Mouse (Mus musculus) ES-Bruce4 (cell line): ENCODE measurements at regions not wholly inside any gene's neighbourhood (a gene's known extent, or its start where the extent isn't known, plus 50 kb on each side); places are given as distances from the start of the nearest gene placed in this dataset.

ENCODE experiments used
- CTCF ChIP-seq: IDR thresholded peaks from one replicate; pipeline ENCODE4 v1.8.1; 2011; ENCODE audit warnings: low read depth, low read length
- EP300 ChIP-seq: IDR thresholded peaks from 2 replicates; pipeline ENCODE4 v1.6.1; 2011; ENCODE audit warnings: low read depth, low read length; ENCODE audit not compliant: insufficient read depth
- POLR2A ChIP-seq: IDR thresholded peaks from one replicate; pipeline ENCODE4 v1.8.1; 2011; ENCODE audit warnings: low read length; ENCODE audit not compliant: insufficient read depth

DNA sequence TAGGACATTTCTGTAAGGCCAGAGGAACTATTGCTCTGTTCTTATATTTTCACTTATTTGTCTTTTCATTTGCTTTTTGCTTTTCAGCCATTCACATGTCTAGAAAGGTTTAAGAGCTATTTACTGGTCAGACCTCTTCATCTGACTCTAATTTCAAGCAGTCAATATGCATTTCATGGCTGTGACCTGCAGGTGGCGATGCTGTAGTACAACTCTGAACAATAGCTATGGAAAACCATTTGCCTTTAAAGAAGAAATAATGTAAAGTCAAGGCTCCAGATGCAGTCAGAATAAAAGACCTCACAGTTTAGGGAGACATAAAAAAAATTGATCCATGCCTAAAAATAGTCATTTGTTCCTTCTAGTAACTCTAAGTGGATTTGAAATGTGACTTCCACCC lies 95.7 kb upstream of the Tmem28 start:
- TF ChIP-seq POLR2A, result no peak
- no peak for TF ChIP-seq CTCF
- TF ChIP-seq EP300, result no peak
